Mouse (Mus musculus) kidney, postnatal 0 days (tissue): ENCODE measurements around the gene Mpc1. TPM values are rescaled to one million over a fixed set of nuclear protein-coding genes. Genes with fewer than 3 reads are reported as not detected.

Experiments used
- ATAC-seq: fragments of 200-750 bp; cut with Nextera tagmentation; replicated peaks from 2 replicates; pipeline ENCODE4 v1.8.0; 2017; ENCODE audit warnings: low read depth, moderate number of reproducible peaks, moderate TSS enrichment, moderate library complexity; ENCODE audit not compliant: low FRiP score
- DNase-seq: peaks from one replicate; pipeline ENCODE4 v3.0.0-alpha.2; 2016; ENCODE audit warnings: low spot score
- H3K27ac ChIP-seq: fragments of 300-500 bp; sonication (generic); 2 replicates; pipeline ENCODE4 v1.5.1; 2014; ENCODE audit warnings: mild to moderate bottlenecking
- H3K27me3 ChIP-seq: fragments of 300-500 bp; sonication (generic); 2 replicates; pipeline ENCODE4 v1.6.1; 2014; ENCODE audit warnings: low read length, mixed read lengths; ENCODE audit not compliant: insufficient read depth
- H3K36me3 ChIP-seq: fragments of 300-500 bp; sonication (generic); 2 replicates; pipeline ENCODE4 v1.6.1; 2014; ENCODE audit warnings: low read length, mixed read lengths; ENCODE audit not compliant: insufficient read depth
- H3K4me1 ChIP-seq: fragments of 300-500 bp; sonication (generic); replicated peaks from 2 replicates; pipeline ENCODE4 v1.6.1; 2014; ENCODE audit warnings: antibody characterized with exemption, low read length, mixed read lengths; ENCODE audit not compliant: insufficient read depth
- H3K4me2 ChIP-seq: fragments of 300-500 bp; sonication (generic); 2 replicates; pipeline ENCODE4 v1.6.1; 2014; ENCODE audit warnings: mild to moderate bottlenecking, low read length, moderate library complexity, mixed read lengths
- H3K4me3 ChIP-seq: fragments of 300-500 bp; sonication (generic); replicated peaks from 2 replicates; pipeline ENCODE4 v1.5.1; 2014; ENCODE audit warnings: low read depth, low read length
- H3K9ac ChIP-seq: fragments of 300-500 bp; sonication (generic); 2 replicates; pipeline ENCODE4 v1.6.1; 2014; ENCODE audit warnings: low read depth, low read length
- H3K9me3 ChIP-seq: fragments of 300-500 bp; sonication (generic); replicated peaks from 2 replicates; pipeline ENCODE4 v1.6.1; 2016; ENCODE audit warnings: low read length, inconsistent platforms, mixed read lengths
- CTCF ChIP-seq: IDR thresholded peaks from 2 replicates; pipeline ENCODE4 v1.5.1; 2016; ENCODE audit warnings: antibody characterized with exemption, low read depth, mild to moderate bottlenecking, moderate library complexity
- WGBS: fragments of 180-500 bp; shearing (Covaris S2); extraction: QIAGEN DNeasy Blood & Tissue Kit; methylation state at CpG from one replicate; pipeline ENCODE4 v1.1.7; 2014; 5-methylcytosine and 5-hydroxymethylcytosine counted together
- polyA plus RNA-seq: library from polyadenylated mRNA; unstranded; fragments of >200 nt; fragmentation: Nextera tagmentation; extraction: Ambion mirVana; gene quantifications from 2 replicates; pipeline ENCODE4 v1.2.1, GENCODE M21; 2015

The Mpc1 gene
- polyA plus RNA-seq, 1 experiment from 2014 or later: 498 TPM

DNA sequence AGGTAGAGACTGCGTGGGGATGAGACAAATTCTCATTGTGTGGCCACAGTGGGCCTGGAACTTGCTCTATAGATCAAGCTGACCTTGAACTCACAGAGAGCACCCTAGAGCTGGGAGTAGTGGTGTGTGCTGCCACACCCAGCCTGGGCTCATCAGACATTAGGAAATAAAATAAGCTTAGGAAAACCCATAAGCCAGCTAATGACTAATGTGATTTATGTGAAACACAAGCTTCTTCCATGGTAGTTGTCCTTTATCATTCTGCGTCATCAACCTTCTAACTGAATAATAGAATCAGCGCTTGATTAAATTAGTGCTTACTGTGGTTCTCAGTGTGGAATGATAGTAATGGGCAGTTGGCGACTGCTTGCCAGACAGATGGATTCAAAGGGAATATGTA lies 4.3 kb downstream of the Mpc1 start:
- Histone ChIP-seq H3K27ac (no peak overlapping the region), H3K4me3 (no peak overlapping the region), H3K9ac (no peak overlapping the region), H3K9me3 (no peaks in the 10 kb centered on the region), H3K4me2 (no peak overlapping the region), H3K27me3 (no peaks in the 10 kb centered on the region), H3K4me1 (0 out of 2 replicates have a peak, but pooled peaks cover 3% of the 10 kb centered on the region), H3K36me3 (no peaks in the 10 kb centered on the region)
- DNase-seq (no peak), ATAC-seq (no peak)
- TF ChIP-seq CTCF: no peak
- WGBS: 89% methylated on average over 4 of the region's 4 CpGs

DNA sequence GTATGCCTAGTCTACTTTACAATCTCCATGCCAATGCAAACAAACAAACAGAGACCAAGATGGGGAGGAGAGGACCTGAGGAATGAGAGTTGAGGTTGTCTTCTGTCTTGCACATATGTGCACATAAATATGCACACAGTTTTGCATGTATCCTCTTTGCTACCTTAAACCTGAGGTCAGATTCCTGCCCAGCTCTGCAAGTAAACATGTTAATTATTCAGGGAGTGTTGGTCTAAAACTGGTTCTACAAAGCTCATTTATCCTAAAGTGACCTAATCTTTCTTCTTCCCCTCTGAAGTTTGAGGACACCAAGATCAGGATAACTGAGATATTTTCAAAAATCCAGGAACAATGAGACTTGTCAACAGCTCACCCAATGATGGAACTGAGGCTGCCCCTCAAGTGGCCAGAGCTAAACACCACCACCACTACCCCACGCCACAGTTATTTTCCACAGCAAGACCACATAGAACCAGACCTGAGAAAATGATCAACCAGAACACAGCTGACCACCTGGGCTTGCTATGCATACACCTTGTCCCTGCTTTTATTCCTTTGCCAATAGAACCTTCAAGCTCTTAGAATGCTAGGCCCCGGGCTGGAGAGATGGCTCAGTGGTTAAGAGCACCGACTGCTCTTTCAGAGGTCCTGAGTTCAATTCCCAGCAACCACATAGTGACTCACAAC lies 7.4 kb downstream of the Mpc1 start:
- 81% methylated on average over 3 of the region's 3 CpGs for WGBS
- Histone ChIP-seq H3K27me3 (no peaks in the 10 kb centered on the region), H3K4me3 (no peak overlapping the region), H3K36me3 (no peaks in the 10 kb centered on the region), H3K4me1 (no peaks in the 10 kb centered on the region), H3K27ac (peak overlapping the region; percentile 37; the same call in 1 of the 2 replicates), H3K4me2 (no peak overlapping the region), H3K9ac (no peak overlapping the region), H3K9me3 (no peaks in the 10 kb centered on the region)
- TF ChIP-seq CTCF: no peak
- ATAC-seq (peak; percentile 66), DNase-seq (no peak)

DNA sequence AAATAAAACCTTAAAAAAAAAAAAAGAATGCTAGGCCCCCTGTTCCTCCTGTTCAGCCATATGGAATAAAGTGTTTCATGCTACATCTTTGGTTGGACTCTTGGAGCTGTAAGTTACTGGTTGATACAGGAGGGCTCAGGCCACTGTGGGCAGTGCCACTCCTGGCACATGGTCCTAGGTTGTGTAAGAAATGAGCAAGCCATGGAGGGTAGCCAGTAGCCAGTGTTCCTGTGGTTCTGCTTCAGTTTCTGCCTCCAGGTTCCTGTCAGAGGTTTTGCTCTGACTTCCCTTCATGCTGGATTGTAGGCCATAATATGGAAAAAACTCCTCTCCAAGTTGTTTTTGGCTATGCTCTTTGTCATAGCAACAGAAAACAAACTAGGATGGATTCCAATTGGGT lies 8.0 kb downstream of the Mpc1 start:
- H3K27me3 ChIP-seq: no peaks in the 10 kb centered on the region
- no peak overlapping the region for H3K4me3 ChIP-seq
- no peaks in the 10 kb centered on the region for H3K36me3 ChIP-seq
- no peak for DNase-seq
- no peaks in the 10 kb centered on the region for H3K9me3 ChIP-seq
- H3K4me1 ChIP-seq: no peaks in the 10 kb centered on the region
- ATAC-seq: no peak
- H3K9ac ChIP-seq: no peak overlapping the region
- H3K4me2 ChIP-seq: no peak overlapping the region
- TF ChIP-seq CTCF: no peak
- no peak overlapping the region for H3K27ac ChIP-seq

DNA sequence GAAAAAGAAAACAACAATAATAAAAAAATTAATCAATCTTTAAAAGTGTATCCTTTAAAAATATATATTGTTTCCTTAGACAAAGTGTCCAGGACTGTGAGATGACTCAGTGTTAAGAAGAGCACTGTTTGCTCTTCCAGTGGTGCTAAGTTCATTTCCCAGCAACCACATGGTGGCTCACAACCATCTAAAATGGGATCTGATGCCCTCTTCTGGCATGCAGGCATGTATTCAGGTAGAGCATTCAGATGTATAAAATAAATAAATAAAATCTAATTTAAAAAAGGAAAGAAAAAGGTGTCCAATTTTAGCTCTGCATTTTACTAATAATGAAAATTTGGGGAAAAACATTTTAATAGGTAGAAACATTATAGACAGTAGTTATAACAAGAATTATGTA lies 13.1 kb downstream of the Mpc1 start:
- no peak overlapping the region for H3K4me2 ChIP-seq
- no peak overlapping the region for H3K9ac ChIP-seq
- no peaks in the 10 kb centered on the region for H3K9me3 ChIP-seq
- TF ChIP-seq CTCF: peak; percentile 47
- ATAC-seq (no peak), DNase-seq (no peak)
- no peaks in the 10 kb centered on the region for H3K27me3 ChIP-seq
- H3K36me3 ChIP-seq: 0 out of 2 replicates have a peak, but pooled peaks cover 6% of the 10 kb centered on the region
- no peaks in the 10 kb centered on the region for H3K4me1 ChIP-seq
- no peak overlapping the region for H3K4me3 ChIP-seq
- H3K27ac ChIP-seq: no peak overlapping the region

DNA sequence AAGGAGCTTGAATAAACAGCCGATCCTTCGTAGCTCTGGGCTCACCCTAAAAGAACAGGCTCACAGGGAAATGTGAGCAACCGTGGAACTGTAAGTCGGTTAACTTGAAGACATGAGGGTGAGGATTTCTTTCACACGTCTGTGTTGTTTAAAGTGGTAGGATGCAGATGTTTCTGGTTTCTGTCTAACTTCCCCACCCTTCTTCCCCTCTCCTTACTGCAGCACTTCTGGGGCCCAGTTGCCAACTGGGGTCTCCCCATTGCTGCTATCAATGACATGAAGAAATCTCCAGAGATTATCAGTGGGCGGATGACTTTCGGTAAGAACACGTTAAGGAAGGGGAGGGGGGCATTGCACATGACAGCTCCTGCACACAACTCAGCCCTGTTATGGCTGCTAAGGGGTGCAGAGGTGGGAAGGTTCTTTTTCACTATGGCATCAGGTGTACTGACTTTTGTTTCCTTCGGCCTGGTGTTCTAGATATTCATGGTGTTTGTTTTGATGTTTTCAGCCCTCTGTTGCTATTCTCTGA lies 13.7 kb downstream of the Mpc1 start:
- H3K36me3 ChIP-seq: 0 out of 2 replicates have a peak, but pooled peaks cover 6% of the 10 kb centered on the region
- H3K9ac ChIP-seq: no peak overlapping the region
- H3K4me2 ChIP-seq: no peak overlapping the region
- H3K27ac ChIP-seq: no peak overlapping the region
- ATAC-seq (no peak), DNase-seq (no peak)
- no peaks in the 10 kb centered on the region for H3K27me3 ChIP-seq
- no peak for TF ChIP-seq CTCF
- 87% methylated on average over 9 of the region's 9 CpGs for WGBS
- no peaks in the 10 kb centered on the region for H3K9me3 ChIP-seq
- H3K4me3 ChIP-seq: no peak overlapping the region
- no peaks in the 10 kb centered on the region for H3K4me1 ChIP-seq

DNA sequence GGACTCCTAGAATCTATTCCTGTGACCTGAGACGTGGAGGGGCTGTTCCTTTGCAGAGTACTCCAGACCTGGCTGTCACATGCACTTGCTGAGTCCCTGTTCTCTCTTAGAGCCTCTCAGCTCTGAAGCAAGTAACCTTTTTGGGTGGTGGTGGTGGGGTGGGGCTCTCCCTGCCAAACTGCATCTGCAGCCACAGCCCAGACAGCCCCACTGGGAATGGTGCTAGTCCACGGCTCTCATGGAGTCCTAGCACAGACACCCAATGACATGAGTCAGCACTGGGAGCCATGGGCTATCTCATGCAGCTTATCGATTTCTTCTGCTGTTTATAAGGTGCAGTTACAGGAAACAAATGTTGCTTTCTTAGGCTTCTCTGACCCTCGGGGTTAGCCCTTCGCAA lies 15.0 kb downstream of the Mpc1 start:
- Histone ChIP-seq H3K4me3 (no peak overlapping the region), H3K27me3 (no peaks in the 10 kb centered on the region), H3K4me1 (no peaks in the 10 kb centered on the region), H3K9me3 (no peaks in the 10 kb centered on the region), H3K9ac (no peak overlapping the region), H3K4me2 (no peak overlapping the region), H3K36me3 (0 out of 2 replicates have a peak, but pooled peaks cover 6% of the 10 kb centered on the region), H3K27ac (no peak overlapping the region)
- WGBS: 80% methylated on average over 5 of the region's 5 CpGs
- no peak for DNase-seq
- no peak for TF ChIP-seq CTCF
- ATAC-seq: no peak

DNA sequence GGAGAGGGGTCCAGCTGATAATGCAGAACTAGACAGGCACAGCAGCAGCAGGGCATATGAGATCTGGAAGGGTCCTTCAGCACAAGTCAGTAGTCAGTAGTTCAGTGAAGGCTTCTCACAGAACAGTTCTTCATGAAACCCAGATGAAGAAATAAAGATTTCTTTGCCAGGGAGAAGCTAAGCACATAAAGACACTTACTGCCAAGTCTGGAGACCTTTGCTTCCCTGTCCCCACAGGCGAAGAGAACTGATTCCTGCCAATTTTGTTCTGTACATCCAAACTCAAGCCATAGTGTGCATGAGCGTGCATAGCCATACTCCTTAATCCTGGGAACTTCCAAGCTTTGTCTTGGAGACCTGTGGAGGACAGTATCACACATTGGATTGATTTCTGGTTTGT lies 15.6 kb downstream of the Mpc1 start:
- WGBS: 90% methylated on average over 2 of the region's 2 CpGs
- 0 out of 2 replicates have a peak, but pooled peaks cover 6% of the 10 kb centered on the region for H3K36me3 ChIP-seq
- no peak overlapping the region for H3K27ac ChIP-seq
- ATAC-seq (no peak), DNase-seq (no peak)
- H3K4me2 ChIP-seq: no peak overlapping the region
- H3K4me3 ChIP-seq: no peak overlapping the region
- H3K4me1 ChIP-seq: no peaks in the 10 kb centered on the region
- no peaks in the 10 kb centered on the region for H3K27me3 ChIP-seq
- no peak overlapping the region for H3K9ac ChIP-seq
- no peak for TF ChIP-seq CTCF
- no peaks in the 10 kb centered on the region for H3K9me3 ChIP-seq
